Mouse (Mus musculus): Measurements from ENCODE around the gene Mmd2. TPM values are rescaled to one million over a fixed set of nuclear protein-coding genes. Genes with fewer than 3 reads are reported as not detected.

The Mmd2 gene
- polyA plus RNA-seq, 1 experiment from 2014 or later, result 8.4 TPM

DNA sequence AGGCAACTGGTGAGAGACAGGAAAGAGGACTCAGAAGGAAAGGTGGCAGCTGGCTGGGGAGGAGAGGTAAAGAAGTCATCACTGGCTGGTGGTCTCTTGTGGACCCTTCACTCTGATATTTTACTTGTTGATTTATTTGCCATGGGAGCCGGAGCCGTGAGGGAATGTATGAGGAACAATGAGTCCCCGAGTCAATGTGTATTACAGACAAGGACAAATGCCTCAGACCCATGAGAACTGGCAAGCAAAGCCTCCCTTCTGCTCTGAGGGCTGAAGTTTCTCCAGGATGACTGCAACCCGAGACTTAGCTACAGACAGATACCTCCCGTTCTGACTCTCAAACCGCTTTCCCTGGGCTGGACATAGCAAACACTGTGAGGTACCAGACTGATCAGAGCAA is 7.7 kb upstream of the Mmd2 start:
- Histone ChIP-seq H3K9ac (ENCODE audit: low read length) (no peak overlapping the region), H3K27me3 (ENCODE audit: control insufficient read depth, insufficient read depth, low read length) (no peaks in the 10 kb centered on the region), H3K36me3 (ENCODE audit: control insufficient read depth, insufficient read depth, low read length) (no peaks in the 10 kb centered on the region), H3K9me3 (ENCODE audit: control insufficient read depth, low read length) (no peaks in the 10 kb centered on the region), H3K4me3 (ENCODE audit: low read depth, low read length) (no peak overlapping the region), H3K27ac (ENCODE audit: low read depth, low read length) (no peak overlapping the region), H3K4me1 (ENCODE audit: control insufficient read depth, insufficient read depth, low read length) (no peaks in the 10 kb centered on the region), H3K4me2 (no peak overlapping the region)
- DNase-seq (ENCODE audit: low spot score, missing footprints), result no peak
- ATAC-seq (ENCODE audit: low FRiP score), result no peak
- WGBS, result 67% methylated on average over 6 of the region's 6 CpGs

DNA sequence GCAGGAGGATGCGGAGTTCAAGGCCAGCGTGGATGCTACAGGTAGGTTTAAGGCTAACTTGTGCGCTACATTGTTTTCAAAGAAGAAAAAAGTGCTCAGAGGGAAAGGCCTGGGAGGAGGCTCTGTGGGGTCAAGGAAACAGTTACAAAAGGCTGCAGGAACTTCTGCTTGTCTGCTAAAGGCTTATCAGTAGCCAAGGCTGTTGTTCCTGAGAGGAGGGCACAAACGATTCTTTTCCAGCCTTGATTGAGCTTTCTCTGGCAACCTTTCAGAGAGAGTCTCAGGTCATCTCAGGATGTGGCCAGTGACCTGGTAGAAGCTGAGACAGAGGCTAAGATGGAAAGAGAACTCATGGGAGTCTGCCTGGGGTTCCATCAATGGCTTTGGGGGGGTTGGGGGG is 7.0 kb upstream of the Mmd2 start:
- Histone ChIP-seq H3K9me3 (ENCODE audit: control insufficient read depth, low read length) (no peaks in the 10 kb centered on the region), H3K4me3 (ENCODE audit: low read depth, low read length) (no peak overlapping the region), H3K4me1 (ENCODE audit: control insufficient read depth, insufficient read depth, low read length) (no peaks in the 10 kb centered on the region), H3K27ac (ENCODE audit: low read depth, low read length) (no peak overlapping the region), H3K27me3 (ENCODE audit: control insufficient read depth, insufficient read depth, low read length) (no peaks in the 10 kb centered on the region), H3K9ac (ENCODE audit: low read length) (no peak overlapping the region), H3K4me2 (no peak overlapping the region), H3K36me3 (ENCODE audit: control insufficient read depth, insufficient read depth, low read length) (no peaks in the 10 kb centered on the region)
- ATAC-seq (ENCODE audit: low FRiP score) (no peak), DNase-seq (ENCODE audit: low spot score, missing footprints) (no peak)
- 82% methylated on average over 4 of the region's 4 CpGs for WGBS

DNA sequence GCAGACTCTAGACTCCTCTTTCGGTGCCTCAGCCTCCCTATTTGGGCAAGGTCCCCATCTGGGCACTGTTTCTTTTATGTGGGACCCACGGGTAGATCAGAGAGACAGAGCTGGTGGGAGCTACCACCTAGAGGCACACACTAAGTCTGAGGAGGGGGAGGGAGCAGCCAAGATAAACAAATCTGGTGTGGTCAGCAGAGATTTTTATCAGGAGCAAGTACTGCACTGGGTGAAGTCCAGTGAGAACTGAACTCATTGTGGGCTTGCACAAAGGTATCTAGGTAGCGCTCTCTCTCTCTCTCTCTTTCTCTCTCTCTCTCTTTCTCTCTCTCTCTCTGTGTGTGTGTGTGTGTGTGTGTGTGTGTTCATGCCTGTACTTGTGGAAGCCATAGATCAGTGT is 5.9 kb upstream of the Mmd2 start:
- no peaks in the 10 kb centered on the region for H3K27me3 ChIP-seq (ENCODE audit: control insufficient read depth, insufficient read depth, low read length)
- H3K4me2 ChIP-seq, result no peak overlapping the region
- H3K4me3 ChIP-seq (ENCODE audit: low read depth, low read length), result no peak overlapping the region
- H3K4me1 ChIP-seq (ENCODE audit: control insufficient read depth, insufficient read depth, low read length), result no peaks in the 10 kb centered on the region
- WGBS, result 74% methylated on average over 3 of the region's 3 CpGs
- ATAC-seq (ENCODE audit: low FRiP score) (no peak), DNase-seq (ENCODE audit: low spot score, missing footprints) (no peak)
- no peak overlapping the region for H3K9ac ChIP-seq (ENCODE audit: low read length)
- no peak overlapping the region for H3K27ac ChIP-seq (ENCODE audit: low read depth, low read length)
- no peaks in the 10 kb centered on the region for H3K36me3 ChIP-seq (ENCODE audit: control insufficient read depth, insufficient read depth, low read length)
- H3K9me3 ChIP-seq (ENCODE audit: control insufficient read depth, low read length), result no peaks in the 10 kb centered on the region

DNA sequence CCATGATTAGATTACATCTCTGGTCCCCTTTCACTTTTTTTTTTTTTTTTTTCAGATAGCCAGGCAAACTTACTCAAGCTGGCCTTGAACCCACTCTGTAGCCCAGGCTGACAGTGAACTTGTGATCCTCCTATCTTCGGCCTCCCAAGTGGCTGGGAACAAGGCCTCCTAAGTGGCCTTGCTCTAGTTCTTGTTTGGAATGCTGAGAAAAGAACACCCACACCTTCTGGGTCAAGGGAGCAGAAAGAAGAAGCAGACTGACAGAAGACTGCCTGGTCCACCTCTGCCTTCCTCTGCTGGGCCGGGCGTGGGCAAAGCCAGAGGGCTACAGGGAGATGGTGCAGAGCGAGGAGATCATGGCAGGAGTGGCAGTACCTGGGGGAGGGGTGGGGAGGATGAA is 1.8 kb upstream of the Mmd2 start:
- DNase-seq (ENCODE audit: low spot score, missing footprints), result no peak
- Histone ChIP-seq H3K36me3 (ENCODE audit: control insufficient read depth, insufficient read depth, low read length) (no peaks in the 10 kb centered on the region), H3K9ac (ENCODE audit: low read length) (no peak overlapping the region), H3K9me3 (ENCODE audit: control insufficient read depth, low read length) (no peaks in the 10 kb centered on the region), H3K4me2 (no peak overlapping the region), H3K4me3 (ENCODE audit: low read depth, low read length) (no peak overlapping the region), H3K27ac (ENCODE audit: low read depth, low read length) (no peak overlapping the region), H3K4me1 (ENCODE audit: control insufficient read depth, insufficient read depth, low read length) (0 out of 2 replicates have a peak, but pooled peaks cover 2% of the 10 kb centered on the region), H3K27me3 (ENCODE audit: control insufficient read depth, insufficient read depth, low read length) (peaks cover 2% of the 10 kb centered on the region; the same call in 1 of the 2 replicates)
- 86% methylated on average over 4 of the region's 4 CpGs for WGBS
- ATAC-seq (ENCODE audit: low FRiP score), result no peak

DNA sequence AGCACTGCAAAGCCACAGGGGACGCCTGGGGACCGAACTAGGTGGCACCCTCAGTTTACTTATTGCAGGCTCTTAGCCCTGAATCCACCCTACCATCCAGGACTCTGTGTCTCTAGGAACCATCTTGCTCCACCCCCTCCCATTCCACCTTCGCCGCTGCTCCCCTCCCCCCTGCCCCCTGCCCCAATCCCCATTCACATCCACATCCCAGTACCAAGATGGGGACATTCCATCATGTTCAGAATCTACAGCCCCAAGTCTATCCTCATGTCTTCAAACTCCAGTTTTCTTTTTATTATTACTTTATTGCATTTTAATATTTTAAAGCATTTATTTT is 357 bp upstream of the Mmd2 start:
- no peak for DNase-seq (ENCODE audit: low spot score, missing footprints)
- H3K27ac ChIP-seq (ENCODE audit: low read depth, low read length), result no peak overlapping the region
- WGBS, result 14% methylated on average over 4 of the region's 4 CpGs

DNA sequence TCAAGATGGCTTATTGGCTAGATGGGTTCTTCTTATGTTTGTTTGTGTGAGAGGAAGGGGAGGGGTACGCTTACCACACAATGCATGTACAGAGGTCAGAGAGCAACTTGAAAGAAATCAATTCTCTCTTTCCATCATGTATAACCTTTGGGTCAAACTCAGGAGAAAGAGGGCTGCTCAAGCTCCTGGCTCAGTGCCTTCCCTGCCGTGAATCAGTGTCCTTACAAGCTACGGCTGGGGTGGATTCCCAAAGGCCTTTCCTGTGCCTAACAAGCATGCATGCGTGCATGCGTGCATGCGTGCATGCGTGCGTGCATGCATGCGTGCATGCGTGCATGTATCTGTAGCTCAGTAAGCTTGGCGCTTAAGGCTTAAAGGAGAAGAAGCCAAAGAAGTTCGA is 3.3 kb downstream of the Mmd2 start:
- Histone ChIP-seq H3K4me3 (ENCODE audit: low read depth, low read length) (no peak overlapping the region), H3K36me3 (ENCODE audit: control insufficient read depth, insufficient read depth, low read length) (no peaks in the 10 kb centered on the region), H3K9me3 (ENCODE audit: control insufficient read depth, low read length) (no peaks in the 10 kb centered on the region), H3K4me2 (no peak overlapping the region), H3K9ac (ENCODE audit: low read length) (no peak overlapping the region), H3K27me3 (ENCODE audit: control insufficient read depth, insufficient read depth, low read length) (peaks cover 2% of the 10 kb centered on the region; the same call in 1 of the 2 replicates), H3K27ac (ENCODE audit: low read depth, low read length) (no peak overlapping the region), H3K4me1 (ENCODE audit: control insufficient read depth, insufficient read depth, low read length) (0 out of 2 replicates have a peak, but pooled peaks cover 2% of the 10 kb centered on the region)
- WGBS, result 87% methylated on average over 12 of the region's 12 CpGs
- DNase-seq (ENCODE audit: low spot score, missing footprints) (peak; percentile 51), ATAC-seq (ENCODE audit: low FRiP score) (no peak)

More for the DNA sequence above, 357 bp upstream of the Mmd2 start:
- peak overlapping the region; percentile 60 for H3K4me2 ChIP-seq
- H3K4me1 ChIP-seq (ENCODE audit: control insufficient read depth, insufficient read depth, low read length), result 0 out of 2 replicates have a peak, but pooled peaks cover 2% of the 10 kb centered on the region
- peak overlapping the region; percentile 36 for H3K4me3 ChIP-seq (ENCODE audit: low read depth, low read length)
- peak overlapping the region; percentile 55 for H3K9ac ChIP-seq (ENCODE audit: low read length)
- no peaks in the 10 kb centered on the region for H3K36me3 ChIP-seq (ENCODE audit: control insufficient read depth, insufficient read depth, low read length)
- peaks cover 2% of the 10 kb centered on the region; the same call in 1 of the 2 replicates for H3K27me3 ChIP-seq (ENCODE audit: control insufficient read depth, insufficient read depth, low read length)
- H3K9me3 ChIP-seq (ENCODE audit: control insufficient read depth, low read length), result no peaks in the 10 kb centered on the region
- ATAC-seq (ENCODE audit: low FRiP score), result no peak; the same call in 1 of the 2 replicates

DNA sequence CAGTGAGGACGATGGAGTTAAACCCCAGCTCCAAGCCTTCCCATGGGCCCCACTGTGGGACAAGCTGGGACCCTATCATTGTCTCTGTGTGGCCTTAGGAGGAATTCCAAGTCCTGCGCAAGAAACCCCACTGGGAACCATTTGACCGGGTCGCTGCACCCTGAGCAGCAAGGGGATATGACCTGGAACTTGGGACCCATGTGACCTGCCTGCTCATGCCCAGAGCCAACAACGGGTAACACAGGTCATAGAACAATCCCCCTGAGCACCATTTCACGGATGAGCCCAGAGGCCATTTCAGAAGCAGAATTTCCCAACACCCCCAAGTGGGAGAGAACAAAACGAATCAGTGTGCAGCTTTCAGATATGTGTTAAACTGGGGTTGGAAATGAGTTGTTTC is 4.2 kb downstream of the Mmd2 start:
- WGBS, result 76% methylated on average over 7 of the region's 7 CpGs
- H3K4me1 ChIP-seq (ENCODE audit: control insufficient read depth, insufficient read depth, low read length), result 0 out of 2 replicates have a peak, but pooled peaks cover 2% of the 10 kb centered on the region

DNA sequence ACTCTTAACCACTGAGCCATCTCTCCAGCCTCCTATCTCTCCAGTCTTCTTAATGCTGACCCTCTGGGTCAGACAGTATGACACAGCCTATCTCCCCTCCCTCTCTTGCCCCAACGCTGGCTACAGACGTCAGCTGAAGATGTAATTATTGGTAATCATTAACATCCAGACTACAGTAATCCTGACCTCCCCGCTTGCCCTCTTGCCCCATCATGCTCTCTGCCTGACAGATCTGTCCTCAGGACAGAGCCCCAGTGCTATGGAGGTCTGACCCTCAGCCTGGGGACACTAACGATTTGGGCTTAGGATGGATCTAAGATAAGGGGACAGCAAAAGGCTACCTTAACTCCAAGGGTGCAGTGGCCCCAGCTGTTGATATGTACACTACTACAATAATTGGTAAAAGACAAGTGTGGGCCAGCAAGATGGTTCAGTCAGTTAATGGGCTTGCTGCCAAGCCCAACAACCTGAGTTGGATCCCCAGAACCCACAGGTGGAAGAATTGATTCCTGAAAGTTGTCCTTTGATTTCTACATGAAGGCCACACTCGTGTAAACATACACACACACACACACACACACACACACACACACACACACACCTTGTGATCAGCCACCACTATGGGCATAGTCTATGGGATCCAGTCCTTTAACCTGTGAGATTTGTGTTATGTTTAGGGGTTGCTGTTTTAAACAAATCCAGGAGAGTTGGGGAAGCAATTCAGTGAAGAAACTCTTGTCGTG is 10.8 kb downstream of the Mmd2 start:
- Histone ChIP-seq H3K36me3 (ENCODE audit: control insufficient read depth, insufficient read depth, low read length) (no peaks in the 10 kb centered on the region), H3K27me3 (ENCODE audit: control insufficient read depth, insufficient read depth, low read length) (no peaks in the 10 kb centered on the region), H3K9me3 (ENCODE audit: control insufficient read depth, low read length) (no peaks in the 10 kb centered on the region), H3K4me2 (no peak overlapping the region), H3K4me1 (ENCODE audit: control insufficient read depth, insufficient read depth, low read length) (no peaks in the 10 kb centered on the region), H3K27ac (ENCODE audit: low read depth, low read length) (no peak overlapping the region), H3K9ac (ENCODE audit: low read length) (no peak overlapping the region), H3K4me3 (ENCODE audit: low read depth, low read length) (no peak overlapping the region)
- ATAC-seq (ENCODE audit: low FRiP score) (no peak), DNase-seq (ENCODE audit: low spot score, missing footprints) (no peak)
- WGBS, result 82% methylated on average over 6 of the region's 6 CpGs

More for the DNA sequence above, 4.2 kb downstream of the Mmd2 start:
- Histone ChIP-seq H3K4me3 (ENCODE audit: low read depth, low read length) (no peak overlapping the region), H3K27ac (ENCODE audit: low read depth, low read length) (no peak overlapping the region), H3K9ac (ENCODE audit: low read length) (no peak overlapping the region), H3K9me3 (ENCODE audit: control insufficient read depth, low read length) (no peaks in the 10 kb centered on the region), H3K27me3 (ENCODE audit: control insufficient read depth, insufficient read depth, low read length) (peaks cover 2% of the 10 kb centered on the region; the same call in 1 of the 2 replicates), H3K4me2 (no peak overlapping the region), H3K36me3 (ENCODE audit: control insufficient read depth, insufficient read depth, low read length) (no peaks in the 10 kb centered on the region)
- ATAC-seq (ENCODE audit: low FRiP score) (no peak), DNase-seq (ENCODE audit: low spot score, missing footprints) (no peak)

DNA sequence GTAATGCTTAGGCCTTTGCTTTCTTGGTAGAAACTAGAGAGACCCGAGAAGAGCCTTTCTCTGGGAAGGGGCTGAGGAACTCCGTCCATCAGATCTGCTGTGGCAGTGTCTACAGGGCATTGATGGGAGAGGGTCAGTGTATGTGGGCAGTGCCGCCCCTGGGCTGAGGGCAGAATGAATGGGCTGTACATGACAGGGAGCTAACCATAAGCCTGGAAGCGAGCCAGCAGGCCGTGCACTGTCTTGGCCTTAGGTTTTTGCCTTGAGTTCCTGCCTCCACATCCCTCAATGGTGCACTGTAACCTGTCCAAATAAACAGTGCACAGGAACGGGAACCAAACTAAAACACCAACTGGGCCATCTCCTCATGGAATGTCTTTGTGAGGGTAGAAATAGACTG is 11.9 kb downstream of the Mmd2 start:
- H3K27me3 ChIP-seq (ENCODE audit: control insufficient read depth, insufficient read depth, low read length), result no peaks in the 10 kb centered on the region
- ATAC-seq (ENCODE audit: low FRiP score), result no peak
- H3K27ac ChIP-seq (ENCODE audit: low read depth, low read length), result no peak overlapping the region
- H3K4me2 ChIP-seq, result no peak overlapping the region
- 85% methylated on average over 6 of the region's 6 CpGs for WGBS
- H3K4me1 ChIP-seq (ENCODE audit: control insufficient read depth, insufficient read depth, low read length), result no peaks in the 10 kb centered on the region
- H3K36me3 ChIP-seq (ENCODE audit: control insufficient read depth, insufficient read depth, low read length), result no peaks in the 10 kb centered on the region
- H3K4me3 ChIP-seq (ENCODE audit: low read depth, low read length), result no peak overlapping the region
- no peak for DNase-seq (ENCODE audit: low spot score, missing footprints)
- no peaks in the 10 kb centered on the region for H3K9me3 ChIP-seq (ENCODE audit: control insufficient read depth, low read length)
- H3K9ac ChIP-seq (ENCODE audit: low read length), result no peak overlapping the region

Measured in midbrain, embryonic 11.5 days (tissue).